Mouse (Mus musculus) thymus, postnatal 36 days (tissue): ENCODE measurements at regions not wholly inside any gene's neighbourhood (a gene's known extent, or its start where the extent isn't known, plus 50 kb on each side); places are given as distances from the start of the nearest gene placed in this dataset.
"Not testable (repeated sequence)": the region's sequence is repeated elsewhere in the genome, so short reads cannot be mapped to it uniquely, and the experiment has no call there.

Source experiments
- DNase-seq, 2 experiments: peaks; one replicate each; pipeline ENCODE4 v3.0.0; 2022; ENCODE audit warnings: mixed read lengths in 2 of 2

GRCm38 (mm10) chr10:84212096-84212785, 228.2 kb downstream of the Nuak1 start:
- DNase-seq, result no peak

GRCm38 (mm10) chr10:84214812-84215211, 225.6 kb downstream of the Nuak1 start:
- no peak for DNase-seq

GRCm38 (mm10) chr10:84229224-84229921, 211.0 kb downstream of the Nuak1 start:
- no peak for DNase-seq

- no peak for DNase-seq
Observed at GRCm38 (mm10) chr10:84230011-84230781, 210.2 kb downstream of the Nuak1 start.

GRCm38 (mm10) chr10:84235006-84235405, 205.4 kb downstream of the Nuak1 start:
- DNase-seq, result no peak

GRCm38 (mm10) chr10:84236236-84236635, 204.2 kb downstream of the Nuak1 start:
- DNase-seq, result no peak

- no peak for DNase-seq
Observed at GRCm38 (mm10) chr10:84238279-84238963, 202.0 kb downstream of the Nuak1 start.

- no peak for DNase-seq
Observed at GRCm38 (mm10) chr10:84243283-84243682, 197.1 kb downstream of the Nuak1 start.

GRCm38 (mm10) chr10:84249346-84249745, 191.1 kb downstream of the Nuak1 start:
- no peak for DNase-seq

- no peak for DNase-seq
Observed at GRCm38 (mm10) chr10:84260931-84261650, 179.3 kb downstream of the Nuak1 start.

GRCm38 (mm10) chr10:84262943-84263342, 177.5 kb downstream of the Nuak1 start:
- no peak for DNase-seq

- DNase-seq, result no peak
Observed at GRCm38 (mm10) chr10:84285832-84286506, 154.4 kb downstream of the Nuak1 start.

- DNase-seq, result no peak
Observed at GRCm38 (mm10) chr10:84294422-84294821, 146.0 kb downstream of the Nuak1 start.

GRCm38 (mm10) chr10:84296168-84296567, 144.2 kb downstream of the Nuak1 start:
- no peak for DNase-seq

- no peak for DNase-seq
Observed at GRCm38 (mm10) chr10:84301561-84301960, 138.8 kb downstream of the Nuak1 start.

GRCm38 (mm10) chr10:84302821-84303520, 137.4 kb downstream of the Nuak1 start:
- DNase-seq, result no peak

GRCm38 (mm10) chr10:84308746-84309145, 131.7 kb downstream of the Nuak1 start:
- not testable (repeated sequence) for DNase-seq

GRCm38 (mm10) chr10:84310653-84311052, 129.7 kb downstream of the Nuak1 start:
- no peak for DNase-seq

GRCm38 (mm10) chr10:84312656-84313055, 127.7 kb downstream of the Nuak1 start:
- no peak for DNase-seq

- no peak for DNase-seq
Observed at GRCm38 (mm10) chr10:84316857-84317256, 123.5 kb downstream of the Nuak1 start.

GRCm38 (mm10) chr10:84317960-84318359, 122.4 kb downstream of the Nuak1 start:
- no peak for DNase-seq
